Mouse (Mus musculus) ZHBTc4 (cell line): ENCODE data around the gene Bves.
A peak's percentile ranks its signal among the peaks of the same experiment; 100 is the strongest.

ENCODE experiments used
- DNase-seq: peaks from one replicate; pipeline ENCODE4 v3.0.0-alpha.2; 2011; ENCODE audit warnings: low read depth, low spot score

Gene Bves

GRCm38 (mm10) chr10:45348143-45348542 lies 12.6 kb downstream of the Bves start:
- DNase-seq: peak; percentile 30

GRCm38 (mm10) chr10:45356091-45356490 lies 20.5 kb downstream of the Bves start:
- no peak for DNase-seq

GRCm38 (mm10) chr10:45363396-45363795 lies 27.8 kb downstream of the Bves start:
- DNase-seq: no peak

GRCm38 (mm10) chr10:45366987-45367705 lies 31.6 kb downstream of the Bves start:
- no peak for DNase-seq

- DNase-seq: no peak
Observed at GRCm38 (mm10) chr10:45369639-45370038, 34.1 kb downstream of the Bves start.

- DNase-seq: no peak
Observed at GRCm38 (mm10) chr10:45370545-45370944, 35.0 kb downstream of the Bves start.

GRCm38 (mm10) chr10:45372994-45373692 lies 37.6 kb downstream of the Bves start:
- DNase-seq: peak; percentile 74

GRCm38 (mm10) chr10:45378269-45378668 lies 42.7 kb downstream of the Bves start:
- no peak for DNase-seq

GRCm38 (mm10) chr10:45381937-45382636 lies 46.5 kb downstream of the Bves start:
- peak; percentile 24 for DNase-seq

GRCm38 (mm10) chr10:45382637-45382958 lies 47.0 kb downstream of the Bves start:
- no peak for DNase-seq

GRCm38 (mm10) chr10:45398211-45398610 lies 62.6 kb downstream of the Bves start:
- no peak for DNase-seq

- no peak for DNase-seq
Observed at GRCm38 (mm10) chr10:45399702-45400243, 64.2 kb downstream of the Bves start.

GRCm38 (mm10) chr10:45410624-45411341 lies 75.2 kb downstream of the Bves start:
- DNase-seq: peak; percentile 3

- no peak for DNase-seq
Observed at GRCm38 (mm10) chr10:45411741-45412140, 76.2 kb downstream of the Bves start.

GRCm38 (mm10) chr10:45412144-45412543 lies 76.6 kb downstream of the Bves start:
- DNase-seq: no peak
